Mouse (Mus musculus): ENCODE measurements around the gene Bicc1. TPM values are rescaled to one million over a fixed set of nuclear protein-coding genes. Genes with fewer than 3 reads are reported as not detected.
A peak's percentile ranks its signal among the peaks of the same experiment; 100 is the strongest.

The Bicc1 gene
- polyA plus RNA-seq, 1 experiment from 2014 or later = 6.4 TPM

GRCm38 (mm10) chr10:70876119-70876518 lies 283.4 kb downstream of the Bicc1 start:
- ATAC-seq = no peak
- Histone ChIP-seq H3K27me3 (replicated peaks; ENCODE audit: control insufficient read depth, insufficient read depth, low read length) (no peaks in the 10 kb centered on the region), H3K36me3 (ENCODE audit: control insufficient read depth, insufficient read depth) (no peaks in the 10 kb centered on the region), H3K27ac (ENCODE audit: low read depth, low read length) (no peak overlapping the region), H3K4me3 (ENCODE audit: low read depth, low read length) (no peak overlapping the region), H3K4me1 (replicated peaks; ENCODE audit: control insufficient read depth, insufficient read depth, low read length) (no peaks in the 10 kb centered on the region), H3K9ac (ENCODE audit: low read depth, low read length) (no peak overlapping the region), H3K4me2 (replicated peaks; ENCODE audit: low read depth) (no peak overlapping the region), H3K9me3 (ENCODE audit: control insufficient read depth) (no peaks in the 10 kb centered on the region)
- whole genome bisulfite sequencing = 66% methylated on average over 8 of the region's 8 CpGs
- peak; percentile 25 for TF ChIP-seq CTCF (IDR thresholded peaks at IDR 0.05; ENCODE audit: low read depth)

- no peak for TF ChIP-seq CTCF (IDR thresholded peaks at IDR 0.05; ENCODE audit: low read depth)
- no peaks in the 10 kb centered on the region for H3K27me3 ChIP-seq (replicated peaks; ENCODE audit: control insufficient read depth, insufficient read depth, low read length)
- H3K27ac ChIP-seq (ENCODE audit: low read depth, low read length) = no peak overlapping the region
- 69% methylated on average over 12 of the region's 12 CpGs for WGBS
- H3K9me3 ChIP-seq (ENCODE audit: control insufficient read depth) = no peaks in the 10 kb centered on the region
- H3K36me3 ChIP-seq (ENCODE audit: control insufficient read depth, insufficient read depth) = no peaks in the 10 kb centered on the region
- H3K4me1 ChIP-seq (replicated peaks; ENCODE audit: control insufficient read depth, insufficient read depth, low read length) = no peaks in the 10 kb centered on the region
- no peak overlapping the region for H3K9ac ChIP-seq (ENCODE audit: low read depth, low read length)
- no peak for ATAC-seq
- H3K4me3 ChIP-seq (ENCODE audit: low read depth, low read length) = no peak overlapping the region
- H3K4me2 ChIP-seq (replicated peaks; ENCODE audit: low read depth) = no peak overlapping the region
These were observed 284.4 kb downstream of the Bicc1 start for GRCm38 (mm10) chr10:70874994-70875538.

Other genes starting within 250 kb of the Bicc1 start
- gene Tfam, start 78.6 kb upstream of the Bicc1 start, polyA plus RNA-seq (2015; fragmentation: Nextera tagmentation; extraction: Ambion mirVana) = 37.2 and 37.7 TPM in 2 replicates
- 29.9 and 33.6 TPM in 2 replicates for gene Ube2d1, start 125.6 kb upstream of the Bicc1 start, polyA plus RNA-seq (2015; fragmentation: Nextera tagmentation; extraction: Ambion mirVana)
- gene Cisd1, start 185.3 kb upstream of the Bicc1 start, polyA plus RNA-seq (2015; fragmentation: Nextera tagmentation; extraction: Ambion mirVana) = 197 and 204 TPM in 2 replicates
- 32.4 and 36.6 TPM in 2 replicates for gene Ipmk, start 188.1 kb upstream of the Bicc1 start, polyA plus RNA-seq (2015; fragmentation: Nextera tagmentation; extraction: Ambion mirVana)

All from intestine, postnatal 0 days (tissue).